Mouse (Mus musculus) kidney, adult 18-20 months (tissue): ENCODE data around the gene Utp20.
"Not testable (repeated sequence)": the region's sequence is repeated elsewhere in the genome, so short reads cannot be mapped to it uniquely, and the experiment has no call there.

Experiments
- DNase-seq: peaks from one replicate; pipeline ENCODE4 v3.0.0; 2021

The Utp20 gene

DNA sequence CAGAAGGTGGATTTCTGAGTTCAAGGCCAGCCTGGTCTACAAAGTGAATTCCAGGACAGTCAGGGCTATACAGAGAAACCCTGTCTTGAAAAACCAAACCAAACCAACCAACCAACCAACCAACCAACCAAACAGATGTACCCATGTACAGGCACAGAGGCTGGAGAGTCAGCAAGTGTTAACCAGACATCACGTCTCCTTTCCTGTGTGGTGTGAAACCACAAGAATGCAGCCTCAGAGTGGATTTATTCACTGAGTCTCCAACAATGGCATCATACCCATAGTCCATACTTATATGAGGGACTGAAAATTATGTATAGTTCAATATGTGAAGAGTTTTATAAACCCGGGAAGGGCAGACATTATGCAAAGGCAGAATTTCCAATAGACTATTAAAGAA lies 43.5 kb downstream of the Utp20 start:
- not testable (repeated sequence) for DNase-seq

DNA sequence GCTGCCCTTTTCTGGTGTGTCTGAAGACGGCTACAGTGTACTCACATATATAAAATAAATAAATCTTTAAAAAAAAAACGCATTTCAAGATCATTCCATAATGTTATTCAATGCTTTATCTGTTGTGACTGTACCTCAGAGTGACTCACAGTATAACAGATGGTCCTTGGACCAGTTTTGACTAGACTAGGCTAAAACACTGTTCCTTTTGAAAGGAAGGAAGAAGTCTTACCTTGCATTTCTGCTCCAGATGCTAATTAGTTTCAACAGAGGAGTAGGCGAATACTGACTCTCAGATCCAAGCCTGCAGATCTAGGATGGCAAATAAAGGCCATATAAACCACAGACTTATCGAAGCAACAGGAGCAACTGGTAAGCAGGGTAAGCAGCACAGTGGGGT lies 45.9 kb downstream of the Utp20 start:
- no peak for DNase-seq

DNA sequence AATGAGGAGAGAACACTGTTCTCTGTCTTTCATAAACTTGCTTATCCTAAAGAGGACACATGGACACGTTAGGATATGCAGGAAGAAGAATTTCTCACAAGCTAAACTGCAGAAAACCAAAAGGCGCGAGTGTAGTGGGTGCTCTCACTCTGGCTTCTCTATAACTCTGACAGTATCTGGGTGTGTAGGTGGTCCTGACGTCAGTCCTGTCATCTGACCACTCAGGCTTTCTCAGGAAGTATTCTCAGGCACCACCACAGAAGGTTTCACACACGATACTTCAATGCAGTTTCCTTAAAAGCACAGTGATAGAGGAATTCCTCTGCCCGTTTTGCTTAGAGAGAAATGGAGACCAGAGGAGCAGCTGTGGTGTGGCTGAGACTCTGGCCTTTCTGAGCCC lies 50.4 kb downstream of the Utp20 start:
- DNase-seq: no peak

DNA sequence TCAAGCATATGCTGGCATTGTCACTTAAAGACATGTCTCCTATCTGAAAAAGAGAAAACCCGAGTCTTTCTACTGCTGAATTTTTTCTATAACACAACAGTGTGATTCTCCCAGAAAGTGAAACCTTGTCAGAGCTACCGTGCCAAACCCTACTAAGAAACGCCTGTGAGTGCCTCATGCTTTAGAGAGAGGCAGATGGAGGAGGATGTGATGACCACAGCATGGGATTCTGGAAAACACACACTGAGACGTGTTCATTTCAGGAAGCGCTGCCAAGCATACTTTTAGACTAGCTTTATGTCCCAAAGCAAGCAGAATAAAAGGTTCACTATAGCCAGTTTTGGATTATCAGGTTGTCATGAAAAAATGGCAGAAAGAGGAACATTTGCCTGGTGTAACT lies 53.6 kb downstream of the Utp20 start:
- DNase-seq: not testable (repeated sequence)

DNA sequence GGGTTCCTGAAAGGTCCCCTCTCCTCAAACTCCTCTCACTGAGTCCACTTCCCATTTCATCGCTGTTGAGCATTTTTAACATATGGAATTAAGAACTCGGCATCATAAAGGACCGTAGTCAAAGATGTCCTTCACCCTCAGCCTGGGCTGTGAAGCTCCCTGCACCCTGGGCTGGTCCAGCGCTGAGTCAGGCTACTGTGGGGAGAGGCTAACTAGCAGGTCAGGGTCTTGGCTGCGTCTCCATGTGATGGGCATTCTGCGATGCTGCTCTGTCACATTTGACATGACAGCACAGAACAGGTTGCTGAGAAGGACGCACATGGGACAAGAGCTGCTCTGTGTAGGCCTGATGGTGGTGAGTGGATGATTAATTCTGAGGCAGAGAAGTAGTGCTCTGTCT lies 56.9 kb downstream of the Utp20 start:
- DNase-seq: no peak

DNA sequence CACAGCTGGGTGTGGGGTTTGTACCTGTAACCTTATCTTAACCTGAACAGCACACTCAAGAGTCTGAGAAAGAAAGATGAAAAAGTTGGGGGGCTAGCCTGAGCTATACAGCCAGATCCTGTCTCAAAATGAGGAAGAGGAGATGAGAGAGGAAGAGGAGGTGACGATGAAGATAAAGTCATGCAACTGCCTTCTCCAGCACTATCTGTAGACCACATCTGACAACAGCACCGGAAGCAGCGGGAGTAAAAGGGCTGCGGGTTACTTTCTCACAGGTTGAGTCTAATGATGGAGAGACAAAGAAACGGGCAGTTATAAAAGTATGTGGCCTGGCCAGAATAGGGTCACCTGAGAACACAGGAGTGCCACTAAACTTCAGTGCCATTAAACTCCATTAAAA lies 57.6 kb downstream of the Utp20 start:
- no peak for DNase-seq

DNA sequence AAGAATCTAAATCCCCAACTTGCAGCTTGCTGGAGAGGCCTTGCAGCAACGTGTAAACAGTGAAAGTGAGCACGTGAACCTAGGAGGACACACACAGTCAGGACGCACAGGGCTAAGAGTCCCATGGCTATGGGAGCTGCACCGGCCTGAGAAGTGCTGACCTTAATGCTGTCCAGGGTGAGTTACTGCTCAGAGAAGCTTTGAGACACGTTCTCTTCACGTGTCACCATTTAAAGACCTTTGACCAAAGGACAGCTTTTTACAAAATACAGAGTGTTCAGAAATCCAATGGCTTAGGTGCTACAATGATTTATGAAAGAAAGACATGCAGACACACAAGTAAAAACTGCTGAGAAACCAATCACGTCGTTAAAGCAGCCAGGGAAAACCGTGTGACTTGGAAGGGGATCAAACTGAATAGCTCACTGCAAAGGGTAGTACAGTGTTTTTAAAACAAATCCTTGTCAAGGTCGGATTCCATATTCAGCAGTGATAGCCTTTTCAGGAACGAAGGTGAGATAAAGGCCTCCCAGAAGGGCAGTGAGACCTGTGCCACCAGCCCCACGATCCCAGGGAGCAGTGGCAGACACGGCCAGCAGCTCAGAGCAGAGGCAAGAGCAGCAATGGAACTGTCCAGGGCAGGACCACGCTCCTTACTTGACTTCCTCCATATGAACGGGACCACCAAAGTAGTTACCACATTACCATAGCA lies 61.0 kb downstream of the Utp20 start:
- DNase-seq: peak; percentile 25

DNA sequence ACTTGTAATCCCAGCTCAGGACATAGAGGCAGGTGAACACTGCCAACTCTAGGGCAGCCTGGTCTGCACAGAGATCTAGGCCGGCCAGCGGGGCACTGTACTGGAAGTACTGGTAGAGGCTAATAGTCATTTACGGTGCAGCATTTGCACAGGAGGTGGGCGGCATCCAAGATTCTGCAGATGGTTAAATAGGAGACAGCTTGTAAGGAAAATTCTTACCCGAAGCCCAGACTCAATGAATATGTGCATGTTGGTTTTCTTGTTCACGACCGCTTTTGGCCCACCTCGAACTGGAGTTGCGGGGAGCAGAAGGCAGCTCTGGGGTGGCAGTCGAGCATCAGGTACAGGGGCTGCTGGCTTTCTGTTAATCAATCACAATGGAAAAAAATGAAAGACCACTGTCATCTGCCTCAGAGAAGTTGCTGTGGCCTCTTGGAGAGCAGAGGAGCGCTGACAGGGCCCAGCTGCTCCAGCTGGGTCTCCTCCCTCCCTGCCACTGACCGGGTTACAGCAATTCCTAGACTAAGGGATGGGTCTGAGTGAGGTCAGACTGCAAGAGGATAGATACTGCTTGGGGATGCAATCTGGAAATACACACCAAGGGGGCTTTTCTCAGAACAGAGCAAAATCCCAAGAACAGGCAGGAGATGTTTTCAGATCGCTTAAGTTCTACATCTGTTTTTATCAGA lies 64.9 kb downstream of the Utp20 start:
- no peak for DNase-seq

DNA sequence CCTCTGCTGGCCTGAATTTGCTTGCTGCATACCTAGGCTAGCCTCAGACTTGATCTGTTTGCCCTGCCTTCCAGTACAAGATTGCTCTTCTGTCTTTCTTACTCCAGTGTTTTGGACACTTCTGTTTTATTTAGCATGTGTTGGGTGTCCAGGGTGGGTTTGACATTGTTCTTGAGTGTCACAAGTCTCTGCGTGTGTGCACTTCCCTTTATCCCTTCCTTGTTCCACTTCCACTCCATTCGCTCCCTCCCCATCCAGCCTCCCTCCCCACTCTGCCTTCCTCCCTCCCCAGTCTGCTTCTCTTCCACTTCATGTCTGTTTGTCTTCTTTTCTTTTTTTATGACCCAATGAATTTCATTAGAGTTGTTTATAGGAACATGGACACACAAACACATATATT lies 85.2 kb downstream of the Utp20 start:
- no peak for DNase-seq

DNA sequence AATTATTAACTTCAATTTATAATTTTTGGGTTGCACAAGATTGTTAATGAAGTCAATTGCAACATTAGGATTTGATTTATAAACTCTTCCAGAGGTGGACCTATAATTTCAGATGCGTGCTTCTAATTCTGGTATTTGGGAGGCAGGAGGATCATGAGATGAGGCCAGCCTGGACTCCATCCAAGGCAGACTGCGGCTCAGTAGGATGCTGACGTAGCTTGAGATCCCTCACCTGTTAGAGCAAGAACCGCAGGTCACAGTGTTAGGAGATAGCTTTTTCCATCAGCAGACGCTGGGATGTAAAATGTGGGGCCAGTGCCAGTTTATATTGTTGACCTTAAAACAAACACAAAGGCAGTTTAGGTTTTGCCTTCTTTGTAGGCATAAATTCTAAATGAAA lies 85.8 kb downstream of the Utp20 start:
- no peak for DNase-seq

DNA sequence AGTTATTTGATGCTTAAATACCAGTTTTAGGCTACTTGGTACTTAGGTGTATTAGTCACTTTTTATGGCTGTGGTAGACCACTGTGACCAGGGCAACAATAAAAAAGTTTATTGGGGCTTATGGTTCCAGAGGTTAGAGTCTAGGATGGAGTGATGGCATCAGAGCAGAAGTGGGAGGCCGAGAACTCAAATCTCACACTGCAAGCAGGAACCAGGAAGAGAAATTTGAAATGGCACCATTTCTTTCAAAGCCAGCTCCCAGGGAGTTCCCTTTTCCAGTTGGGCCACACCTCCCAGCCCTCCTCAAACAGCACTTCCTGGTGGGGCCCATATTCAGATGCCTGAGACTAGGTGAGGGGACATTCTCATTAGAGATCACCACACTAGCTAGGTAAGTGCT lies 86.8 kb downstream of the Utp20 start:
- DNase-seq: no peak

DNA sequence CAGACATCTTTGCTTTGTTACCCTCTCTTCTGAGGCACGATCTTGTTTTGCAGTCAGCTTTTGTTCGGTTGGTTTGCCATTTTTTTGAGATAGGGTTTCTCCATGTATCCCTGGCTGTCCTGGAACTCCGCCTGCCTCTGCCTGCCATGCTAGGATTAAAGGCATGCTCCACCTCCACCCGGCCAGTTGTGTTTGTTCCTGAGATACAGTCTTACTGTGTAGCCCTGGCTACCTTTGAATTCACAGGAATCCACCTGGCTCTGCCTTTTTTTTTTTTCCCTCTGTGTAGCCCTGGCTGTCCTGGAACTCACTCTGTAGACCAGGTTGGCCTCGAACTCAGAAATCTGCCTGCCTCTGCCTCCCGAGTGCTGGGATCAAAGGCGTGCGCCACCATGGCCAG lies 87.5 kb downstream of the Utp20 start:
- DNase-seq: not testable (repeated sequence)

DNA sequence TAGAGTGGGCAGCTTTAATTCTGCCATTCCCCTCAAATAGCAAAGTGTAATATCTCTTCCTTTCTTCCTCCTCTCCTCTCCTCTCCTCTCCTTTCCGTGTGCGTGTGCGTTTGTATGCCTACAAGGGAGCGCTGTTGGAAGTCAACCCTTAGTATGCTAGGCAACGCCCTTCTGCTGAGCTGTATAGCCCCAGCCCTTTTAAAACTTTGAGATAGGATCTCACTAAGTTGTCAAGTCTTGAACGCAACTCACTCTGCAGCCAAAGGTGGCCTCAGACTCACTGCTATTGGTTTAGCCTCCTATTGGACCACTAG lies 94.3 kb downstream of the Utp20 start:
- no peak for DNase-seq

DNA sequence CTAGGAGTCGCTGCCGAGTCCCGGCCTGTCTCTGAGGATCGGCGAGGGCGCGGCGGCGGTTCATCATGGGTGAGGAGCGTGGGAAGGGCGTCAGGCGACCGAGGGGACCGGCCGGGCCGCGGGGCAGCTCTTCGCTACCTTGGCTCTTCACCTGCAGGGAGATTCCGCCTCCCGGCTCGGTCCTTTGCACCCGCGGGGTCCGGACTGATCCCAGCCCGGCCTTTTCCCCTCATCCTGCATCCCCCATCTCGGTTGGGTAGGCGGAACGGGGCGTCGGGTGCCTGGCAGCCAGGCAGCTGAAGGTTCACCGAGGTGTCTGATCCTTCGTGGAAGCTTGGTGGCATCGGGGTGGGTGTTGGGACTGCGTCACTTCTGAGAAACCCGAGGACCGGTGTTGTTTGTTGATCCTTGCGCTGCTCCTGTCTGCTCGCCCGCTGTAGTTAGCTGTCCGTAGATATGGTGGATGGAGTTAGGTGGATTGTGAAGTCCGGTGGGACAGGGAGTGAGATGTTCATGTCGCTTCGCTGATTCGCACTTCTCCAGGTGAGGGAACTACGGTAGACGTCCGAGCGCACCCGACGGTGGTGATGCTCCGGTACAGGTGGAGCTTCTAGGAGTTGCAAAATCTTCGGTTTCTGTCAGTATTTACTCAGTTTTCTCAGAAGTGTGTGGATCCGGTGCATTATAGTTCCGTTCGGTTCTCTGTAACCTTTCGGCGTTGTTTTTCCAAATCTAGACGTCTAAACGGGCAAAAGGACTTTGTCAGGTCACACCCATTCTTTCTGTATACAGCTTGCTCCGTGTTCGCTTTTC lies 94.9 kb downstream of the Utp20 start:
- no peak for DNase-seq

DNA sequence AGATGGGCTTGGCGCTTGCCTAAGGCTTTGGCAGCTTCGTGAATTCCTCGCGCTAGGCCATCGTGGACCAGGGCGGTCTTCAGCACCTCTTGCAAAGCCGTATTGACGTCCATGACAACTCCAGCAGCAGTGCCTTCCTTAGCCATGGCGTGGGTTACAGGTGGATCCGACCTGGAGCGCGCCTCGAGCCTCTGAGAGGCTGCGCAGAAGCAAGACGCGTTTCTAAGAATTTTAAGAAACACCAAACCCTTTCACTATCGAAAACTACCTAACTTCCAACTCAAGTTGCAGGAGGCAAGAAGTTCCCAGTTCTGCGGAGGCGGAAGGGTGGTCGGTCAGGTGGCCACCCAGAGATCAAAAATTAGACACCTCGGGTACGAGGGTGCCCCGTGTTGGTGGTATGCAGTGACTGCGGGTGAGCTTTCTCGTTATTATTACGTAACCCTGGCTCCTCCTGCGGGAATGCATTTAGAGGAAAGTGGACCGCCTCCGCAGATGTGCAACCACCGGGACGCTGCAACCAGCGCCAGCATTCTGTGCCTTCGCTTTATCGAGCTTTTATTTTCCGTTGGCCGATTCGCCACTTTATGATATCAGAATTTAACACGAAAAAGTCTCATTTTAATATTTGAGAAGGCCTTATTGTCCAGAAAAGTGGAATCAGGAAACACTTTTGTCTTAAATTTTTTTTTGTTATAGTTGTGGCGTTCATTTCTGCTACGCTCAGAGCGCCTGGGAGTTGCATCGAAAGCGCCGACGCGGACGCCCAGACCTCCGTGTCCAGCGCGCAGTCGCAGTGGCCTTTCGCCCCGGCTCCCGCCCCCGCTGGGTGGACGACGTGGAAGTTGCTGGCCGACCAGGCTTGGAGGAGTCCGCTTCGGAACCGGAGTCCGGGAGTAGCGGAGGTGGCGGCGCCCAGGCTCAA lies 95.8 kb downstream of the Utp20 start, which contains the start of gene Arl1:
Arl1 (plus strand) TSS at position 288 of the 925 bp plus-strand sequence.
- DNase-seq: peak; percentile 93

DNA sequence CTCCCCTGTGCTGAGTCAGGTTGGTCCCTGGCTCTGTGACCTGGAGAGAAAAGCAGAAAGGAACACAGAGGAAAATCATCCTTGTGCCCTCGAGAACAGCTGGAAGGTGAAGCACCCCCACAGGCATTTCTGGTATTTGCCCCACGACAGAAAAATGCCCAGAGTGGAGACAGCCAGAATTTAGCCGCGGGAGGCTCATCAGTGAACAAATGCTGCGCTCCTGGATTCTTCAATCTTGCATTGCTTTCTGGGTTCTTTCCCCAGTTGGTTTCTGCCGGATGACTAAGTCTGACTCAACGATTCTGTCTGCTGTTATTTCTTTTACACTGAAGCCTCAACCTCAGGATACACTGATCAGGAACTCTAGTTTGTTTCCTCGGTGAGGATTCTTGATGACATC lies 98.4 kb downstream of the Utp20 start:
- no peak for DNase-seq

DNA sequence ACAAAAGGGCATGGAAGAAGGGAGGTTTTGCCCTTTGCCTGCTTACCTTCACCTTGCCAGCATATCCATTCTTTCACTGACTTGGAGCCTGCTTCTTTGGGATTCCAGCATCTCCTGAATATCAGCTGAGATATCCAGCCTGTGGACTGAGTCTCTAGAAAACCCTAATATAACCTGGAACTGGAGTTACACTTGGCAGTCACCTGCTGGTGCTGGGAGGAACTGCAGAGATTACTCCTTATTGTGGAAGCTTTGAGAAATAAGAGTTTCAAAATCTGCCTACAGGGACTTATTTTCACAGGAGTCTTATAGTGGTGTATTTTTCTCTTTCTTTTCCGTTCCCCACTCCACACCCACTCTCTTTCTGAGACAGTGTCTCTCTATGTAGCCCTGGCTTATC lies 99.5 kb downstream of the Utp20 start:
- DNase-seq: peak; percentile 49

DNA sequence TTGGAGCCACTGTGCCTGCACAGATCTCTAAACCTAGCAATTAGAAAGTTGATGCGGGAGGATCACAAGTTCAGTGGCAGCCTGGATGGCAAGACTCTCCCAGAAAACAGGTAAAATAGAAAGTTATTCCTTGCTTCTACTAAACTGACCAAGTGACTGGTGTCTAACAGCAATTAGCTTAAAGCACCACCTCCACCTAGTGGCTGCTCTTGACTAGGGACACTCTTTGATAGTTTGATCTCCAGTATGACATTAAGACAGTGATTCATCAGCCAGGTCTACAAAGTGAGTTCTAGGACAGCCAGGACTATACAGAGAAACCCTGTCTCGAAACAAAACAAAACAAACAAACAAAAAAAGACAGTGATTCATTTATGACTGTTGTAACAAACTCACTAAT lies 101.3 kb downstream of the Utp20 start:
- peak; percentile 30 for DNase-seq

DNA sequence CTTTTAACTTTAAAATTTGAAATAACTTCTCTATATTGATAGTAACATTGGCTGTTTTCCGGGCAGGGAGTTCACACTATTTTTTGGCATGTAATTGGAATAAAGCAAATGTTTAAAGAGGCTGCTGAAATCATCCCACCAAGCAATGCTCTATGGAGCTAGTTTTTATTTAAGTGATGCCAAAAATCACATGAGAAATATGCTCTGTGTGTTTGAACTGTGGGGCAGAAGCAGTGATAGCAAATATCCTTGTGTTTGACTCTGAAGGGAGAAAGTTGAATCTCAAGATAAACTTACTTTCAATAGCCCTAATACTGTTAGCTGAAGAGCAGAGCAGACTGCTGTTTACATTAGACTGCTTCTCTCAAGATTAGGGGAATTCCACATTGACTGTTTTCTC lies 107.0 kb downstream of the Utp20 start:
- DNase-seq: no peak

DNA sequence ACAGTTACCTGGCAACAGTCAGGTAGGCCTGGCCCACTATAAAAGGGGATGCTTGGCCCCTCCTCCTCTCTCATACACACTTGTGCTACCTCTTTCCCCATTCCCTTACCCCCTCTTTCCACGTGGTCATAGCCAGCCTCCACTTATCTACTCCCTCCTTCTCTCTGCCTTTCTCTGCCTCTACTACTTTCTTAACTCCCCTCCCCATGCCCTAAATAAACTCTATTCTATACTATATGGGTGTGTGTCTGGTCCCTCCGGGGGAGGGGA lies 108.9 kb downstream of the Utp20 start:
- DNase-seq: no peak

DNA sequence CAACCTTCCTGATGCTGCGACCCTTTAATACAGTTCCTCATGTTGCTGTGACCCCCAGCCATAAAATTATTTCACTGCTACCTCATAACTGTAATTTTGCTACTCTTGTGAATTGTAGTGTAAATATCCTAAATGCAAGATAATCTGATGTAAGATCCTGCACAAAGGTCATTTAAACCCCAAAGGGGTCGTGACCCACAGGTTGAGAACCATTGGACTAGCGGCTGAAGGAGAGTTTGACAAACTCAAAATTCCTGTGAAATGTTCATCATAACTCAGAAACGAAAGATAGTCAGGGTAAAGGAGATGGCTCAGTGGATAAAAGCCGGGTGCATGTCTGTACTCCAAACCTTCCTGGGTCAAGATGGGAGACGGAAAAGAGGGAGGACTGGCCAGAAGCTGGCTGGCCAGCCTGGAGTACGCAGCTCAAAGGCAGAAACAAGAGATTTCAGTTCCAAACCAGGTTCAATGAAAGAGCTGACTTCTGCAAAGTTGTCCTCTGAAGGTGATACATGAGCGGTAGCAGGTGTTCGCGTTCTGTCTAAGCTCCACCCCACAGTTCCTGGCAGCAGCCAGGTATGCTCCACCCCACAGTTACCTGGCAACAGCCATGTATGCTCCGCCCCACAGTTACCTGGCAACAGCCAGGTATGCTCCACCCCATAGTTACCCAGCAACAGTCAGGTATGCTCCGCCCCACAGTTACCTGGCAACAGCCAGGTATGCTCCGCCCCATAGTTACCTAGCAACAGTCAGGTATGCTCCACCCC lies 109.4 kb downstream of the Utp20 start:
- no peak for DNase-seq

DNA sequence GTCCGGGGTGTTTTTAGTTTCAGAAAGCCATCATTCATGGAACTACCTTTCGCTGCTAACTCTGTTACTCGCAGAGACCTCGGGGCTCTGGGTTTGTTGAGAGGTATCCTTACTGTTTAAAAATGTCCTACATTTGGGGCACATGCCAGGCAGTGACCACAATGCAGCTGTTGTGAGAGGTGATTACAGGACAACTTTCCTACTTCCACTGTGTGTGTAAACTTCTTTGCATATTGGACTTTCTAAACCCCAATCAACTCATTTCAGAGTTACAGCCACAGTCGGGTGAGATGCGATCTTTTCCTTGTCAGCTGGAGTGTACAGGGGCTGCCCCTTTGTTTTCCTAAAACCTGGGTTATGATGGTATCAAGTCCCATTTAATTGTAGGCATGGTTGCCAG lies 111.0 kb downstream of the Utp20 start:
- no peak for DNase-seq
